14 mouse cellular contexts compared by ENCODE assay signal in the genomic region with DNA sequence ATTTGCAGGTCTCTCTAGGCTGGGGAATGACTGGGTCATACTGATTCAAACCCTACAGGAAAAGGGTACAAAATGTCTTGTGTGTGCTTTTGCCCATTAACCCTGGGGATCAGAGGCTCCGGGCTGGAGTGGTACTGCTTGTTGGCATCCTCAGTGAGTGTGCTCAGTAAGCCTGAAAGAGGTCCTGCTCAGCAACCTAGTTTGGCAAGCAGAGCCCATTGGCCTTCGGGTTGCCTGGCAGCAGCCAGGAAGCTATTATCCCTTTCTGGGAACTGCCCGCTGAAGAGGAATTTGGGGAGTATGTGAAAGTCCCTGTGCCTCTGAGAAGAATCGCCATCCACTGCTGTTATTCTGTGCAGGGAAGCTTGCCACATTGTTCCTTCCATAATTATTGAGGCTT.
DNase-seq lines count a peak whose midpoint lies in the region; ATAC-seq and TF ChIP-seq lines count a peak whose summit lies in the region.
"Had no signal": no experiment of that assay in that cellular context is flagged by ENCODE, and none has a peak within 500 bp of the region (broad histone marks: within the 10 kb centered on the region; RNA-seq: fewer than 3 reads in every experiment).

No protein-coding gene starts in this region.

- no peak for TF ChIP-seq CTCF in midbrain, postnatal 0 days (IDR thresholded peaks at IDR 0.05)

- H3K4me1 ChIP-seq in forebrain, embryonic 14.5 days (ENCODE audit: control insufficient read depth, insufficient read depth, low read length): no peaks in the 10 kb centered on the region; the same call in 1 of the 2 replicates
- no peaks in the 10 kb centered on the region for H3K4me1 ChIP-seq in forebrain, embryonic 11.5 days (replicated peaks; ENCODE audit: control insufficient read depth, insufficient read depth, low read length)
- H3K4me1 ChIP-seq in midbrain, embryonic 14.5 days (ENCODE audit: control insufficient read depth, insufficient read depth, low read length): 0 out of 2 replicates have a peak, but pooled peaks cover 4% of the 10 kb centered on the region
- no peaks in the 10 kb centered on the region; the same call in 1 of the 2 replicates for H3K4me1 ChIP-seq in midbrain, embryonic 10.5 days
- H3K4me1 ChIP-seq in hindbrain, embryonic 16.5 days (ENCODE audit: control insufficient read depth, insufficient read depth, low read depth, low read length): peaks cover 10% of the 10 kb centered on the region
- H3K4me1 ChIP-seq in midbrain, postnatal 0 days (ENCODE audit: insufficient read depth, low read length): no peaks in the 10 kb centered on the region
- H3K4me1 ChIP-seq: limb, embryonic 12.5 days had no signal

- H3K27ac ChIP-seq in forebrain, embryonic 14.5 days (ENCODE audit: low read depth, low read length): 0 out of 2 replicates have a peak overlapping the region, but pooled peaks have one; percentile 55
- no peak overlapping the region for H3K27ac ChIP-seq in forebrain, embryonic 11.5 days (ENCODE audit: low read depth, low read length)
- H3K27ac ChIP-seq in midbrain, embryonic 14.5 days (replicated peaks; ENCODE audit: low read depth, low read length): peak overlapping the region; percentile 57; the same call in 1 of the 2 replicates
- H3K27ac ChIP-seq in midbrain, embryonic 10.5 days (replicated peaks): no peak overlapping the region
- H3K27ac ChIP-seq in hindbrain, embryonic 16.5 days (ENCODE audit: low read depth, low read length): peak overlapping the region; percentile 68
- no peak overlapping the region for H3K27ac ChIP-seq in midbrain, postnatal 0 days (ENCODE audit: low read depth, low read length)
- H3K27ac ChIP-seq: kidney, postnatal 0 days; limb, embryonic 12.5 days had no signal

- H3K4me2 ChIP-seq in forebrain, embryonic 14.5 days (ENCODE audit: low read length): no peak overlapping the region
- H3K4me2 ChIP-seq in forebrain, embryonic 11.5 days (ENCODE audit: low read depth, low read length, severe bottlenecking): no peak overlapping the region
- no peak overlapping the region for H3K4me2 ChIP-seq in midbrain, embryonic 14.5 days (ENCODE audit: low read length)
- H3K4me2 ChIP-seq in hindbrain, embryonic 16.5 days (ENCODE audit: low read length): peak overlapping the region; percentile 16; the same call in 1 of the 2 replicates
- H3K4me2 ChIP-seq in midbrain, postnatal 0 days (ENCODE audit: low read depth, low read length, poor library complexity, severe bottlenecking): no peak overlapping the region
- H3K4me2 ChIP-seq: limb, embryonic 12.5 days had no signal

- H3K36me3 ChIP-seq in forebrain, embryonic 14.5 days (ENCODE audit: control insufficient read depth, insufficient read depth, low read length): no peaks in the 10 kb centered on the region
- no peaks in the 10 kb centered on the region for H3K36me3 ChIP-seq in forebrain, embryonic 11.5 days (ENCODE audit: control insufficient read depth, insufficient read depth, low read length)
- H3K36me3 ChIP-seq in midbrain, embryonic 14.5 days (ENCODE audit: control insufficient read depth, insufficient read depth, low read length): no peaks in the 10 kb centered on the region
- H3K36me3 ChIP-seq in midbrain, embryonic 10.5 days: no peaks in the 10 kb centered on the region
- H3K36me3 ChIP-seq in hindbrain, embryonic 16.5 days (ENCODE audit: control insufficient read depth, insufficient read depth, low read length): no peaks in the 10 kb centered on the region
- H3K36me3 ChIP-seq in midbrain, postnatal 0 days (ENCODE audit: insufficient read depth, low read length): no peaks in the 10 kb centered on the region
- H3K36me3 ChIP-seq: limb, embryonic 12.5 days had no signal

- no peaks in the 10 kb centered on the region for H3K9me3 ChIP-seq in forebrain, embryonic 14.5 days (replicated peaks; ENCODE audit: control insufficient read depth, low read length)
- no peaks in the 10 kb centered on the region for H3K9me3 ChIP-seq in forebrain, embryonic 11.5 days (ENCODE audit: control insufficient read depth, low read length)
- no peaks in the 10 kb centered on the region for H3K9me3 ChIP-seq in midbrain, embryonic 14.5 days (ENCODE audit: control insufficient read depth, low read length)
- no peaks in the 10 kb centered on the region for H3K9me3 ChIP-seq in midbrain, embryonic 10.5 days (replicated peaks)
- H3K9me3 ChIP-seq in hindbrain, embryonic 16.5 days (ENCODE audit: control insufficient read depth, low read length): no peaks in the 10 kb centered on the region
- H3K9me3 ChIP-seq in midbrain, postnatal 0 days (ENCODE audit: low read length): no peaks in the 10 kb centered on the region
- H3K9me3 ChIP-seq: limb, embryonic 12.5 days had no signal

- H3K4me3 ChIP-seq in forebrain, embryonic 14.5 days (ENCODE audit: low read depth, low read length): no peak overlapping the region
- H3K4me3 ChIP-seq in forebrain, embryonic 11.5 days (ENCODE audit: low read depth, low read length): no peak overlapping the region
- no peak overlapping the region for H3K4me3 ChIP-seq in midbrain, embryonic 14.5 days (replicated peaks; ENCODE audit: low read depth, low read length)
- no peak overlapping the region for H3K4me3 ChIP-seq in midbrain, embryonic 10.5 days
- H3K4me3 ChIP-seq in hindbrain, embryonic 16.5 days (ENCODE audit: low read length): no peak overlapping the region
- no peak overlapping the region for H3K4me3 ChIP-seq in midbrain, postnatal 0 days (ENCODE audit: low read depth, low read length)
- H3K4me3 ChIP-seq: limb, embryonic 12.5 days had no signal

- DNase-seq in forebrain, embryonic 14.5 days (ENCODE audit: low spot score): peak; percentile 66
- no peak for DNase-seq in forebrain, embryonic 11.5 days (ENCODE audit: low spot score)
- DNase-seq in midbrain, embryonic 14.5 days: peak; percentile 61
- DNase-seq in midbrain, embryonic 10.5 days (ENCODE audit: low spot score): no peak
- peak; percentile 82 for DNase-seq in midbrain, postnatal 0 days (ENCODE audit: low spot score)
- DNase-seq in yolk sac, embryonic 10.5 days (ENCODE audit: low spot score): no peak
- DNase-seq in ovary, postnatal 14 days (ENCODE audit: low spot score): no peak
- DNase-seq: adrenal gland, postnatal 14 days; gastrocnemius, postnatal 25 days; thymus, postnatal 14 days had no signal

- WGBS in forebrain, embryonic 14.5 days: 46% methylated on average over 4 of the region's 4 CpGs
- WGBS in forebrain, embryonic 11.5 days: 85% methylated on average over 4 of the region's 4 CpGs
- WGBS in midbrain, embryonic 14.5 days: 65% methylated on average over 4 of the region's 4 CpGs
- WGBS in midbrain, embryonic 10.5 days: 84% methylated on average over 4 of the region's 4 CpGs
- WGBS in hindbrain, embryonic 16.5 days: 38% methylated on average over 4 of the region's 4 CpGs
- 57% methylated on average over 4 of the region's 4 CpGs for WGBS in midbrain, postnatal 0 days

- no peak overlapping the region for H3K9ac ChIP-seq in forebrain, embryonic 14.5 days (ENCODE audit: low read length)
- no peak overlapping the region for H3K9ac ChIP-seq in forebrain, embryonic 11.5 days (ENCODE audit: low read length)
- no peak overlapping the region for H3K9ac ChIP-seq in midbrain, embryonic 14.5 days (replicated peaks; ENCODE audit: low read length)
- no peak overlapping the region for H3K9ac ChIP-seq in hindbrain, embryonic 16.5 days (ENCODE audit: low read depth, low read length)
- no peak overlapping the region for H3K9ac ChIP-seq in midbrain, postnatal 0 days (replicated peaks; ENCODE audit: low read length, poor library complexity, severe bottlenecking)
- H3K9ac ChIP-seq: limb, embryonic 12.5 days had no signal

- no peaks in the 10 kb centered on the region for H3K27me3 ChIP-seq in forebrain, embryonic 14.5 days (replicated peaks; ENCODE audit: control insufficient read depth, insufficient read depth, low read length)
- H3K27me3 ChIP-seq in forebrain, embryonic 11.5 days (ENCODE audit: control insufficient read depth, insufficient read depth, low read length): no peaks in the 10 kb centered on the region
- no peaks in the 10 kb centered on the region for H3K27me3 ChIP-seq in midbrain, embryonic 14.5 days (ENCODE audit: control insufficient read depth, insufficient read depth, low read length)
- no peaks in the 10 kb centered on the region for H3K27me3 ChIP-seq in midbrain, embryonic 10.5 days (ENCODE audit: low read depth, poor library complexity, severe bottlenecking)
- no peaks in the 10 kb centered on the region for H3K27me3 ChIP-seq in hindbrain, embryonic 16.5 days (replicated peaks; ENCODE audit: control insufficient read depth, insufficient read depth, low read length)
- H3K27me3 ChIP-seq in midbrain, postnatal 0 days (ENCODE audit: insufficient read depth, low read length): no peaks in the 10 kb centered on the region
- H3K27me3 ChIP-seq: limb, embryonic 12.5 days had no signal

- ATAC-seq in forebrain, embryonic 14.5 days: peak; percentile 64
- no peak for ATAC-seq in forebrain, embryonic 11.5 days (replicated peaks; ENCODE audit: low FRiP score)
- ATAC-seq in midbrain, embryonic 14.5 days (ENCODE audit: low FRiP score, low TSS enrichment): peak; percentile 43; the same call in 1 of the 2 replicates
- peak; percentile 92 for ATAC-seq in hindbrain, embryonic 16.5 days
- peak; percentile 85 for ATAC-seq in midbrain, postnatal 0 days (ENCODE audit: low FRiP score)
- ATAC-seq: inflammation-experienced regulatory T-cells, adult 6 months had no signal

Comparison
In these comparisons a context has a peak if more than half of its experiments do, and no peak if none do; other contexts are left out.
1. DNase-seq: peak in forebrain, embryonic 14.5 days (single experiment), midbrain, embryonic 14.5 days (single experiment) and midbrain, postnatal 0 days (single experiment); none in forebrain, embryonic 11.5 days (single experiment), midbrain, embryonic 10.5 days (single experiment), yolk sac, embryonic 10.5 days (single experiment) and ovary, postnatal 14 days (single experiment).
2. H3K27ac ChIP-seq: peak in forebrain, embryonic 14.5 days (single experiment), midbrain, embryonic 14.5 days (single experiment) and hindbrain, embryonic 16.5 days (single experiment); none in forebrain, embryonic 11.5 days (single experiment), midbrain, embryonic 10.5 days (single experiment) and midbrain, postnatal 0 days (single experiment).